Mouse (Mus musculus): ENCODE measurements around the gene Cbx8. TPM values are rescaled to one million over a fixed set of nuclear protein-coding genes. Genes with fewer than 3 reads are reported as not detected.

The Cbx8 gene
- total and polyA plus RNA-seq, 2 experiments from 2014 or later, result 6.5 to 10.0 TPM

- H3K4me3 ChIP-seq (ENCODE audit: low read length), result no peak overlapping the region
- DNase-seq (ENCODE audit: low spot score) (no peak), ATAC-seq (no peak)
- H3K4me1 ChIP-seq (ENCODE audit: insufficient read depth, low read length), result peaks cover 22% of the 10 kb centered on the region
- no peak overlapping the region for H3K9ac ChIP-seq (replicated peaks; ENCODE audit: low read length)
- no peaks in the 10 kb centered on the region for H3K9me3 ChIP-seq (ENCODE audit: low read length)
- H3K27me3 ChIP-seq (ENCODE audit: insufficient read depth, low read length), result 0 out of 2 replicates have a peak, but pooled peaks cover 3% of the 10 kb centered on the region
- H3K4me2 ChIP-seq (ENCODE audit: low read depth, low read length), result no peak overlapping the region
- H3K36me3 ChIP-seq (ENCODE audit: insufficient read depth, low read length), result peaks cover 18% of the 10 kb centered on the region
- TF ChIP-seq CTCF (IDR thresholded peaks at IDR 0.05; ENCODE audit: low read depth), result no peak
- no peak overlapping the region; the same call in 1 of the 2 replicates for H3K27ac ChIP-seq
- 85% methylated on average over 4 of the region's 4 CpGs for WGBS
Measured at GRCm38 (mm10) chr11:119077755-119078154, 37.0 kb upstream of the Cbx8 start.

- DNase-seq (ENCODE audit: low spot score), result no peak
- peaks cover 14% of the 10 kb centered on the region for H3K4me1 ChIP-seq (ENCODE audit: insufficient read depth, low read length)
- H3K27ac ChIP-seq, result no peak overlapping the region
- no peak overlapping the region for H3K9ac ChIP-seq (replicated peaks; ENCODE audit: low read length)
- H3K4me3 ChIP-seq (ENCODE audit: low read length), result no peak overlapping the region
- H3K27me3 ChIP-seq (ENCODE audit: insufficient read depth, low read length), result no peaks in the 10 kb centered on the region
- no peaks in the 10 kb centered on the region for H3K9me3 ChIP-seq (ENCODE audit: low read length)
- no peak overlapping the region for H3K4me2 ChIP-seq (ENCODE audit: low read depth, low read length)
- peaks cover under 1% of the 10 kb centered on the region; the same call in 1 of the 2 replicates for H3K36me3 ChIP-seq (ENCODE audit: insufficient read depth, low read length)
- no peak for TF ChIP-seq CTCF (IDR thresholded peaks at IDR 0.05; ENCODE audit: low read depth)
- ATAC-seq, result no peak
- 94% methylated on average over 5 of the region's 5 CpGs for WGBS
Measured at GRCm38 (mm10) chr11:119075805-119076204, 35.0 kb upstream of the Cbx8 start.

GRCm38 (mm10) chr11:119073876-119074433, 33.2 kb upstream of the Cbx8 start:
- Histone ChIP-seq H3K36me3 (ENCODE audit: insufficient read depth, low read length) (no peaks in the 10 kb centered on the region), H3K4me3 (ENCODE audit: low read length) (no peak overlapping the region), H3K4me2 (ENCODE audit: low read depth, low read length) (no peak overlapping the region), H3K27ac (no peak overlapping the region), H3K9ac (replicated peaks; ENCODE audit: low read length) (no peak overlapping the region; the same call in 1 of the 2 replicates), H3K9me3 (ENCODE audit: low read length) (no peaks in the 10 kb centered on the region), H3K27me3 (ENCODE audit: insufficient read depth, low read length) (no peaks in the 10 kb centered on the region), H3K4me1 (ENCODE audit: insufficient read depth, low read length) (0 out of 2 replicates have a peak, but pooled peaks cover under 1% of the 10 kb centered on the region)
- WGBS, result 53% methylated on average over 6 of the region's 6 CpGs
- DNase-seq (ENCODE audit: low spot score) (no peak), ATAC-seq (no peak)
- TF ChIP-seq CTCF (IDR thresholded peaks at IDR 0.05; ENCODE audit: low read depth), result no peak

- no peak overlapping the region for H3K9ac ChIP-seq (replicated peaks; ENCODE audit: low read length)
- TF ChIP-seq CTCF (IDR thresholded peaks at IDR 0.05; ENCODE audit: low read depth), result no peak
- no peaks in the 10 kb centered on the region for H3K27me3 ChIP-seq (ENCODE audit: insufficient read depth, low read length)
- no peak overlapping the region for H3K4me2 ChIP-seq (ENCODE audit: low read depth, low read length)
- ATAC-seq (no peak), DNase-seq (ENCODE audit: low spot score) (peak; percentile 32)
- H3K4me1 ChIP-seq (ENCODE audit: insufficient read depth, low read length), result no peaks in the 10 kb centered on the region
- H3K9me3 ChIP-seq (ENCODE audit: low read length), result no peaks in the 10 kb centered on the region
- no peak overlapping the region for H3K27ac ChIP-seq
- no peaks in the 10 kb centered on the region for H3K36me3 ChIP-seq (ENCODE audit: insufficient read depth, low read length)
- WGBS, result 37% methylated on average over 6 of the region's 6 CpGs
- H3K4me3 ChIP-seq (ENCODE audit: low read length), result no peak overlapping the region
Measured at GRCm38 (mm10) chr11:119072986-119073385, 32.2 kb upstream of the Cbx8 start.

- no peak overlapping the region for H3K4me2 ChIP-seq (ENCODE audit: low read depth, low read length)
- H3K9ac ChIP-seq (replicated peaks; ENCODE audit: low read length), result no peak overlapping the region
- no peaks in the 10 kb centered on the region for H3K27me3 ChIP-seq (ENCODE audit: insufficient read depth, low read length)
- H3K27ac ChIP-seq, result no peak overlapping the region
- no peaks in the 10 kb centered on the region for H3K9me3 ChIP-seq (ENCODE audit: low read length)
- no peak for TF ChIP-seq CTCF (IDR thresholded peaks at IDR 0.05; ENCODE audit: low read depth)
- no peak overlapping the region for H3K4me3 ChIP-seq (ENCODE audit: low read length)
- DNase-seq (ENCODE audit: low spot score) (no peak), ATAC-seq (no peak)
- no peaks in the 10 kb centered on the region for H3K36me3 ChIP-seq (ENCODE audit: insufficient read depth, low read length)
- 88% methylated on average over 7 of the region's 7 CpGs for WGBS
- H3K4me1 ChIP-seq (ENCODE audit: insufficient read depth, low read length), result no peaks in the 10 kb centered on the region
Measured at GRCm38 (mm10) chr11:119072239-119072638, 31.5 kb upstream of the Cbx8 start.

- Histone ChIP-seq H3K36me3 (ENCODE audit: insufficient read depth, low read length) (no peaks in the 10 kb centered on the region), H3K27ac (no peak overlapping the region), H3K4me3 (ENCODE audit: low read length) (no peak overlapping the region), H3K4me2 (ENCODE audit: low read depth, low read length) (no peak overlapping the region), H3K9me3 (ENCODE audit: low read length) (no peaks in the 10 kb centered on the region), H3K4me1 (ENCODE audit: insufficient read depth, low read length) (no peaks in the 10 kb centered on the region), H3K9ac (replicated peaks; ENCODE audit: low read length) (no peak overlapping the region), H3K27me3 (ENCODE audit: insufficient read depth, low read length) (no peaks in the 10 kb centered on the region)
- no peak for DNase-seq (ENCODE audit: low spot score)
- ATAC-seq, result no peak
- WGBS, result 68% methylated on average over 8 of the region's 8 CpGs
- TF ChIP-seq CTCF (IDR thresholded peaks at IDR 0.05; ENCODE audit: low read depth), result no peak
Measured at GRCm38 (mm10) chr11:119066841-119067240, 26.1 kb upstream of the Cbx8 start.

- Histone ChIP-seq H3K36me3 (ENCODE audit: insufficient read depth, low read length) (no peaks in the 10 kb centered on the region), H3K4me1 (ENCODE audit: insufficient read depth, low read length) (peaks cover 30% of the 10 kb centered on the region), H3K4me2 (ENCODE audit: low read depth, low read length) (peak overlapping the region; percentile 48; the same call in 1 of the 2 replicates), H3K9ac (replicated peaks; ENCODE audit: low read length) (no peak overlapping the region), H3K9me3 (ENCODE audit: low read length) (no peaks in the 10 kb centered on the region), H3K4me3 (ENCODE audit: low read length) (no peak overlapping the region), H3K27ac (no peak overlapping the region), H3K27me3 (ENCODE audit: insufficient read depth, low read length) (0 out of 2 replicates have a peak, but pooled peaks cover 18% of the 10 kb centered on the region)
- WGBS, result 27% methylated on average over 3 of the region's 3 CpGs
- ATAC-seq (no peak), DNase-seq (ENCODE audit: low spot score) (no peak)
- TF ChIP-seq CTCF (IDR thresholded peaks at IDR 0.05; ENCODE audit: low read depth), result no peak
Measured at GRCm38 (mm10) chr11:119059256-119059655, 18.5 kb upstream of the Cbx8 start.

Data from hindbrain, postnatal 0 days (tissue).